Mouse (Mus musculus): ENCODE measurements around the gene Itih5. TPM values are rescaled to one million over a fixed set of nuclear protein-coding genes. Genes with fewer than 3 reads are reported as not detected.

Gene Itih5
- polyA plus RNA-seq (2016; fragmentation: Nextera tagmentation; extraction: Ambion mirVana): 6.0 and 7.7 TPM in 2 replicates

DNA sequence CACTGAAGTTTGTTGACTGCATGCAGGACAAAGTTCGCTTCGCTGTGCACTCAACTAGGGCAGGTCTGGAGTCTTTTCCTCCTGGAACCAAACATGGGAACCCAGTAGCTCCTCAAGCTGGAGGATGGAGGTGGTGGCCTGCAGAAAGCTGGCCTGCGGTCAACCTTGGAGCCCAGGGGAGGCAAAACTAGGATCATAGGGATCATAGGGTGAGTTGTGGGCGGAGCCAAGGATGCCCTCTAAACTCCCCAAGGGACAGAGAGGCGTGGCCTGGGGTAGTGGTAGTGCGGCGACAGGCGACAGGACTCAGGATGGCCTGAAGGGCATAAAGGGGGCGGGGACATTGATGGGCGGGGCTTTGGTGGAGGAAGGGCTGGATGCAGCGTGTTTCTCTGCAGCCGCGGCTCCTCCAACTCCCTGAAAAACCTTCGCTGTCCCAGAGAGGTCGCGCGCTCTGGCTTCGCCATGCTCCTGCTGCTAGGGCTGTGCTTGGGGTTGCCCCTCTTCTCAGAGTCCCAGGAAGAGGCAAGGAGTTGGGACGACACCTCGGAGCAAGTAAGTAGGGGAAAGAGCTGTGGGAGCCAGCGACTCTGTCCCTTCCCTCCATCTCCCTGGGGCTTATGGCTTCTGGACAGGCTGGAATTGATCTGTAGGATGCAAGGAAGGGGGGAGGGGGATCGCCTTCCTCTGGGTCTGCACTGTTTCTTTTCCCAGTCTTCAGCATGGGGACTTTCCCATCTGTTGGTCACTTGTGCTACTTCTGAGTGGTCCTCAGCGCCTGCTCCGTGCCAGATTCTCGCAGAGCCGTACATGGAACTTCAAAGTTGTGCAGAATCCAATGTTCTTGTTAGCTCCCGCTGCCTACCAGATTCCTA lies at the start of gene Itih5:
Itih5 (plus strand) TSS at position 371 of the 875 bp plus-strand sequence.
- H3K4me1 ChIP-seq: peaks cover 15% of the 10 kb centered on the region; the same call in 1 of the 2 replicates
- H3K9ac ChIP-seq: peak within 1 kb of the TSS; percentile 49
- H3K4me3 ChIP-seq: peak within 1 kb of the TSS; percentile 44
- no peaks in the 10 kb centered on the region for H3K27me3 ChIP-seq
- no peak within 1 kb of the TSS for H3K27ac ChIP-seq
- peak; percentile 77 for ATAC-seq (ENCODE audit: low FRiP score)
- 6% methylated on average over 27 of the region's 27 CpGs for WGBS
- H3K9me3 ChIP-seq (replicated peaks): no peaks in the 10 kb centered on the region
- no peaks in the 10 kb centered on the region for H3K36me3 ChIP-seq
- H3K4me2 ChIP-seq (replicated peaks): peak within 1 kb of the TSS; percentile 89

DNA sequence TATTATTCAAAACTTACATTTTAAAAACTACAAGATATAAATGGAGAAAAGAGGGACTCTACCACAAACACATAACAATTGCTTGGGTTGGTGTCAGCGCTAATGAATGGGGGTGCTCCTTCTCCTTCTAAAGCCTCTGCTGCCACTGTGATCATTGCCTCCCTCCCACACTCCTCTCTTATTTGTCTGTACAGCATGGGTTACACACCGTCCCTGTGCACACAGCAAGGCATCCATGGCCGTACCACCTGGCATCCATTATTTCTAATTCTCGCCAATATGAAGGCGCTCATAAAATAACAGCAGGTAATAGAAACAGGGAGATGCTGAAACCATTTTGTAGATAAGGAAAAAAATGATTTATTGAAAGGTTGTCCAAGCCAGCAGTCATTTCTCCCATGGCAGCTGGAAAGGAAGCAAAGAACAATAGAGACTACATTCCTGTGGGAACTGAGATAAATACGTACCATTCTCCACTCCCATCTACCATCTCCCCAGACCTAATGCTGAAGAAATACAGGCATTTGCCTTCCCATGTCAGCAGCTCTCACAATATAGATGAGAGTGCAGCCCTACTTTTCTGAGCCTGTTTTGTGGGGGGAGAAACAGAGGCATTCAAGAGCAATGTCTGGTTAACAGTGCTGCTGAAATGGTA lies 44.7 kb upstream of the Itih5 start:
- Histone ChIP-seq H3K9me3 (replicated peaks) (no peaks in the 10 kb centered on the region), H3K4me2 (replicated peaks) (no peak overlapping the region), H3K27me3 (no peaks in the 10 kb centered on the region), H3K9ac (no peak overlapping the region), H3K36me3 (no peaks in the 10 kb centered on the region), H3K27ac (no peak overlapping the region), H3K4me3 (no peak overlapping the region), H3K4me1 (no peaks in the 10 kb centered on the region)
- ATAC-seq (ENCODE audit: low FRiP score): no peak
- WGBS: 72% methylated on average over 6 of the region's 6 CpGs

DNA sequence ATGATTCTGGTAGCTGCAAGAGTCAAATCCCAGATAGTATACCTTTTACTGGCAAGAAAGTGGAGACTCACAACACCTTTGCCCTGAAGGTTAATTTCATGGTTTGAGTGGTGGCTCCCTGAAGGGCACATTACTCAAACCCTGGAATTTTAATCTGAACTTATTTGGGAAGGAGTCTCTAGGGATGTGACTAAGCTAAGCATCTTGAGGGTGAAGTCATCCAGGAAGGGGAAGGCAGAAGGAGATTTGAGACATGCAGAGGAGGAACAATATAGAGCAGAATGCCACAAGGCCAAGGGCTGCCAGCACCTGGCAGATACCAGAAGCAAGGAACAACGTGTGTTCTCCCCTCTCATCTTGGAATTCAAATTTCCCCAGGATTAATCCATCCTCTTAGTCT lies 34.6 kb upstream of the Itih5 start:
- Histone ChIP-seq H3K9me3 (replicated peaks) (no peaks in the 10 kb centered on the region), H3K4me2 (replicated peaks) (no peak overlapping the region)

DNA sequence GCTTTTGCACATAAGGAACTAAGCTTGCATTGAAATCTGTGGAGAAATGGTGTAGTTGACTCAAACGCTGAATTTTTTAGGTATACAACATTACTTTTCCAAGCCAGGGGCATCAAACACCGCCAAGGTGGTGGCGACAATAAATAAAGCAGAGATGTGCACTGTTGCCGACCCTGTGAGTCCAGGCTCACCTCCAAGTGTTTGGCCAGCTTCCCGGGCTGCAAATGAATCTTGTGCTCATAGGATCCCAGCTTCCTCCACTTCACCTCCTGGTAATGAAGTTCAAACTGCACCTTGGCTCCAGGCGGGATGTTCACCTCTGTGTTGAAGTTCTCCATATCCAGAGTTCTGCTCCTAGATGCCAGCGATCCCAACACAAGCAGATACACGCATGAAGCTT lies 34.1 kb upstream of the Itih5 start:
- no peaks in the 10 kb centered on the region for H3K9me3 ChIP-seq (replicated peaks)
- no peak overlapping the region for H3K4me3 ChIP-seq
- 88% methylated on average over 8 of the region's 8 CpGs for WGBS
- no peaks in the 10 kb centered on the region for H3K36me3 ChIP-seq
- no peak overlapping the region for H3K9ac ChIP-seq
- ATAC-seq (ENCODE audit: low FRiP score): no peak
- H3K27ac ChIP-seq: no peak overlapping the region
- no peaks in the 10 kb centered on the region for H3K27me3 ChIP-seq
- no peak overlapping the region for H3K4me2 ChIP-seq (replicated peaks)
- no peaks in the 10 kb centered on the region for H3K4me1 ChIP-seq

More for the DNA sequence above, 34.6 kb upstream of the Itih5 start:
- Histone ChIP-seq H3K36me3 (no peaks in the 10 kb centered on the region), H3K9ac (no peak overlapping the region), H3K27ac (no peak overlapping the region), H3K4me3 (no peak overlapping the region), H3K4me1 (no peaks in the 10 kb centered on the region), H3K27me3 (no peaks in the 10 kb centered on the region)
- 68% methylated on average over 1 of the region's 1 CpGs for WGBS
- no peak for ATAC-seq (ENCODE audit: low FRiP score)

DNA sequence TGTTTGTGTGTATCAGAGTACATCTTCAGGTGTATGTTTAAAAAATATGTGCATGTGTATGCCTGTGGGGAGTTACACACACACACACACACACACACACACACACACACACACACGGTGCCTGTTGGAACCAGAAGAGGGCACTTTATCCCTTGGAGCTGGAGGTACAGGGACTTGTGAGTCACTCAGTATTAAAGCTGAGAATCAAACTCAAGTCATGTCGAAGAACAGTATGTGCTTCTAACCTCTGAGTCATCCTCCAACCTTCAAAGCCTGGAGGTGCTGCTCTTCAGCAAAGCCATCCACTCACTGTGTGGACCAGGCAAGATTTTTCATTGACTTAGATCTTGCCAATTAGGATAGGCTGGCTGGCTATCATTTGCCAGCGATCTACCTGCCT lies 31.5 kb upstream of the Itih5 start:
- Histone ChIP-seq H3K36me3 (no peaks in the 10 kb centered on the region), H3K9me3 (replicated peaks) (no peaks in the 10 kb centered on the region), H3K4me1 (no peaks in the 10 kb centered on the region), H3K27ac (no peak overlapping the region), H3K27me3 (no peaks in the 10 kb centered on the region), H3K9ac (no peak overlapping the region), H3K4me3 (no peak overlapping the region), H3K4me2 (replicated peaks) (no peak overlapping the region)
- no peak for ATAC-seq (ENCODE audit: low FRiP score)
- 67% methylated on average over 3 of the region's 3 CpGs for WGBS

DNA sequence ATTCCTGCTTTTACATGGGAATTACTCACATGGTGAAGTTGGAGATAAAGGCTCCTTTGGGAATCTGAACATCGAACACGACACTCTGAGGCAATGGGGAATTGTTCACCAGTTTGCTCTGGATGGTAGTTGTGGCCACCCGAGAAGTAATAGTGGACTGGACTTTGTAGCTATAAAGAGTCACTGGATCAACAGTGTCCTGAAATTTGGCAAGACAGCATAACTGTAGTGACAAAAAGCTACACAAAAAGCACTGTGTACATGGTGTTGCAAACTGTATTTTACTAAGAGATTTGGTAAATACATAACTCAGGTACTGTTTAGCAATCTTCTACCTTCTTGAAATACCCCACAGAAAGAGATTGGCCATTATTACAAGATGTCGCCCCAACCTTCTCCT lies 27.2 kb upstream of the Itih5 start:
- 92% methylated on average over 4 of the region's 4 CpGs for WGBS
- H3K27me3 ChIP-seq: no peaks in the 10 kb centered on the region
- H3K4me2 ChIP-seq (replicated peaks): no peak overlapping the region
- H3K27ac ChIP-seq: no peak overlapping the region
- H3K9ac ChIP-seq: no peak overlapping the region
- H3K36me3 ChIP-seq: no peaks in the 10 kb centered on the region
- H3K4me1 ChIP-seq: no peaks in the 10 kb centered on the region
- H3K4me3 ChIP-seq: no peak overlapping the region
- ATAC-seq (ENCODE audit: low FRiP score): no peak
- H3K9me3 ChIP-seq (replicated peaks): no peaks in the 10 kb centered on the region

DNA sequence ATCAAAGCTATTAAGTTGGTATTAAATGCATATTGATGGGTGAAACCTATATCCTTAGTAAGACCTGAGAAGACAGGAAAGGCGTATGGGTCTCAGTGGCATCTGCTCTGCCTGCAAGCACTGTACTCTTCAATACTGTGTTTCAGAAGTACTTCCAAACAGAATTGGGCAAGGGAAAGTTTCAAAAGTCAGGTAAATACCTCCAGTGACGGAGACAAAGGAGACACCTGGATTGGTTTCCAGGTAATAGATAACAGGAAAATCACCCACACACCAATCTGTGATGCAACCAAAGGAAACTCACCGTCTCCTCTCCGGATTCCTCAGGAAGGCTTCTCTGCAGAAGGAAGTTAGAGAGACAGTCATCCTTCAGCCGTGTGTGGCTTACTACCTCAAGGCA lies 25.9 kb upstream of the Itih5 start:
- no peak overlapping the region for H3K4me2 ChIP-seq (replicated peaks)
- no peaks in the 10 kb centered on the region for H3K9me3 ChIP-seq (replicated peaks)
- no peaks in the 10 kb centered on the region for H3K36me3 ChIP-seq
- no peak overlapping the region for H3K27ac ChIP-seq
- WGBS: 93% methylated on average over 5 of the region's 5 CpGs
- no peak for ATAC-seq (ENCODE audit: low FRiP score)
- H3K9ac ChIP-seq: no peak overlapping the region
- H3K4me3 ChIP-seq: no peak overlapping the region
- H3K4me1 ChIP-seq: no peaks in the 10 kb centered on the region
- no peaks in the 10 kb centered on the region for H3K27me3 ChIP-seq

DNA sequence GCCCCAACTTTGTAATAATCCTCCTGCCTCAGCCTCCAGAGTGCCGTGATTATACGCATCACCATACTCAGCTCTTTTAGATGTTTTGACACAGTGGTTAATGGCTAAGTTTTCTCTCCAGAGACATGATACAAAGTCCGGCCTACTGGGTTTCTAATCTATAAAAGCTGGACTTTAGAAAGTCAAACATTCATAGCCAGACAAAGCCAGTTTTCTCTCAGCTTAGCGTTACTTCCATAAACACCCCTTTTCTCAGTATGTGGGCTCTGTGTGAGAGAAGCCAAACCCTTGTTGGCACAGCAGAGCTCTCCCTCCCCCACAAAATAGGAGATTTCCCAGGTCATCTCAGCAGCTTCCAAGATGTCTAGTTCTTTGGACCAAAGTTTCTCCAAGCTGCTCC lies 24.8 kb upstream of the Itih5 start:
- no peaks in the 10 kb centered on the region for H3K27me3 ChIP-seq
- H3K9me3 ChIP-seq (replicated peaks): no peaks in the 10 kb centered on the region
- H3K9ac ChIP-seq: no peak overlapping the region
- H3K4me1 ChIP-seq: no peaks in the 10 kb centered on the region
- no peaks in the 10 kb centered on the region for H3K36me3 ChIP-seq
- H3K4me2 ChIP-seq (replicated peaks): no peak overlapping the region
- no peak overlapping the region for H3K4me3 ChIP-seq
- WGBS: 83% methylated on average over 4 of the region's 4 CpGs
- H3K27ac ChIP-seq: no peak overlapping the region
- no peak for ATAC-seq (ENCODE audit: low FRiP score)

DNA sequence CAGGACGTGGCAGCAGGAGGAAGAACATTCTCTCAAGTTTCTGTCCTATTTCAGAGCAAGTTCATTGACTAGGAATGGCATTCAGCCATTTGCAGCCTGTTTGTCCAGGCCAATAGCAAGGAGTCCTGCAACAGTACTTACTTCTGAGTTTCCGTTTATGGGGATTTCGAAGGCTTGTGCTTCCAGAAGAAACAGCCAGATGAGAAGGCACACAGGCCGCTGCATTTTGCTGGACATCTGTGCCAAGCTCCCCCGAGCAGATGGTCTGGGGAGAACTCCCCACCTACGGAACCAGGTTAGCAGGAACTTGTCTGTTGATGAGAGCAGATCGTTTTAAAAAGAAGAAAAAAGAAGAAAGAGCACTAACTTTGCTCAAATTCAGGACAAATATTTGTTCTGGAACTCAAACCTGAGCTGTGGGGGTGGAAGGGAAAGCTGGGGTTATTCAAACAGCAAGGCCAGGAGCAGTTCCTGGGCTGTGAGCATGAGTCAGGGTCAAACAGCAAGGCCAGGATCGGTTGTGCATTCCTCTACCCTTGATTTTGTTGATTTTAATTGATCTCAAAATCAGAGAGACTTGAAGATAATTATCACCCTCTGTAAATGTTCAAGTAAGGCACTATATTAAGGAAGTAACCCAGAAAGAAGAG lies 22.9 kb upstream of the Itih5 start:
- ATAC-seq (ENCODE audit: low FRiP score): no peak
- H3K4me2 ChIP-seq (replicated peaks): no peak overlapping the region
- no peak overlapping the region for H3K4me3 ChIP-seq
- 73% methylated on average over 8 of the region's 8 CpGs for WGBS
- H3K36me3 ChIP-seq: no peaks in the 10 kb centered on the region
- no peaks in the 10 kb centered on the region for H3K9me3 ChIP-seq (replicated peaks)
- H3K4me1 ChIP-seq: no peaks in the 10 kb centered on the region
- H3K27me3 ChIP-seq: no peaks in the 10 kb centered on the region
- H3K27ac ChIP-seq: no peak overlapping the region
- H3K9ac ChIP-seq: no peak overlapping the region

DNA sequence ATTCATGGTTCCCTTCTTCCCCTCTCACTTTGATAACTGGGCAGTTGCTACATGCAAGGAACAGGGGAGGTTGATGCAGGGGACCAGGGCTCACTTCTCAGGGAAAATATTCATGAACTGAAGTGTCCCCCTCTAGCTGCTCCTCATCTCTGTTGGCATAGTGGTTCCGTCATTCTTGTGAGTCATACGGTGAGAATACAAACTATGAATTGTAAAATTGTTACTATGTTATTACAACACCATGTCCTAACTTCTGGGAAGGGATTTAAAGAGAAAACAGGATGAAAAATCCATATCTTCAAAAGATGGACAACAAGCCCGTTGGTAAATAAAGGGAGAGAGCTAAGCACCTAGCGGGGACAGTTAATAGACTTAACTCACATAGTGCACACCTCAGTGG lies 22.1 kb upstream of the Itih5 start, which contains the start of gene Itih2:
Itih2 (minus strand) TSS at position 101 of the 400 bp plus-strand sequence.
- H3K4me3 ChIP-seq: no peak within 1 kb of the TSS
- no peak within 1 kb of the TSS for H3K27ac ChIP-seq
- no peak for ATAC-seq (ENCODE audit: low FRiP score)
- H3K27me3 ChIP-seq: no peaks in the 10 kb centered on the region
- H3K9me3 ChIP-seq (replicated peaks): no peaks in the 10 kb centered on the region
- H3K4me2 ChIP-seq (replicated peaks): no peak within 1 kb of the TSS
- H3K9ac ChIP-seq: no peak within 1 kb of the TSS
- 98% methylated on average over 4 of the region's 4 CpGs for WGBS
- H3K4me1 ChIP-seq: no peaks in the 10 kb centered on the region
- H3K36me3 ChIP-seq: no peaks in the 10 kb centered on the region

DNA sequence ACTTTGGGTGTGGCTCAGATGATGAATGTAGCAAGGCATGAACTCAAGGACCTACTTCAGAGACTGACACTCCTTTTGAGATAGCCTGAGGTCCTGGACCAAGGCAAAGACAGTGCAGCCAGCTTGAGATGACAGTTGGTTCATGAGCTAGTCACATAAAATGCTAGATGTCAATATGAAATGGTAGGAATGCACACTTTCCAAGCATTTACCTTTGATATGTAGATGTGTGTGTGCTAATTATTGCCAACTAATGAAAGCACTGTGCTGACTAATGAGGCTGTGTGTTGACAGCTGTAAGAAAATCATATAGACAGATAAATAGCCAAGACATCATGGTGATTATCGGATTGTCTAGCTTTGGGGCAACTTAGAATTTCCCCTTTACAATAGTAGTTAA lies 21.2 kb upstream of the Itih5 start:
- Histone ChIP-seq H3K4me1 (no peaks in the 10 kb centered on the region), H3K9ac (no peak overlapping the region), H3K36me3 (no peaks in the 10 kb centered on the region), H3K9me3 (replicated peaks) (no peaks in the 10 kb centered on the region), H3K4me3 (no peak overlapping the region), H3K27ac (no peak overlapping the region), H3K27me3 (no peaks in the 10 kb centered on the region), H3K4me2 (replicated peaks) (no peak overlapping the region)
- no peak for ATAC-seq (ENCODE audit: low FRiP score)
- 89% methylated on average over 1 of the region's 1 CpGs for WGBS

DNA sequence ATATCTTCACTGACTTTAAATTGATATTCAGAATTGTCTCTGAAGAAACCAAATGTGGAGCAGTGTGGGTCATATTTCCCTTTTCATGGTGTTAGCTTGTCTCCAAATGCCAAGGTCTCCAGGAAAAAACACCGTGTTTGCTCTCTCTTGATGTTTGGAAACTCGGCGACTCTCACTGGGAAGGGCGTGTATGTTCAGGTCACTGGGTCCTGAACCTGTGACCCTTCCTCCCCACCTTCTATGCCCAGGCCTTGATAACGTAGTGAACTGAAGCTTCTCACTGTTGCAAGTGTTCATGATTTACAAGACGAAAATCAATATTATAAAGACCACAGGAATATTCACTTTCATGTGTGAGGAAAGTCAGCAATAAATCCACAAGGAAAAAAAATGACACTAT lies 19.4 kb upstream of the Itih5 start:
- no peak for ATAC-seq (ENCODE audit: low FRiP score)
- Histone ChIP-seq H3K27ac (no peak overlapping the region), H3K9me3 (replicated peaks) (no peaks in the 10 kb centered on the region), H3K27me3 (no peaks in the 10 kb centered on the region), H3K36me3 (no peaks in the 10 kb centered on the region), H3K9ac (no peak overlapping the region), H3K4me3 (no peak overlapping the region), H3K4me2 (replicated peaks) (no peak overlapping the region), H3K4me1 (no peaks in the 10 kb centered on the region)
- 61% methylated on average over 6 of the region's 6 CpGs for WGBS
